Mouse (Mus musculus) forebrain, postnatal 0 days (tissue): ENCODE measurements around the gene Ifi202b. TPM values are rescaled to one million over a fixed set of nuclear protein-coding genes. Genes with fewer than 3 reads are reported as not detected.
"Not testable (repeated sequence)": the region's sequence is repeated elsewhere in the genome, so short reads cannot be mapped to it uniquely, and the experiment has no call there.

Experiments used
- ATAC-seq: fragments of 200-750 bp; cut with Nextera tagmentation; 2 replicates; pipeline ENCODE4 v1.8.0; 2017; ENCODE audit warnings: mild to moderate bottlenecking, moderate library complexity
- DNase-seq: peaks from one replicate; pipeline ENCODE4 v3.0.0-alpha.2; 2015
- H3K27ac ChIP-seq: fragments of 300-500 bp; sonication (generic); 2 replicates; pipeline ENCODE4 v1.5.1; 2014; ENCODE audit warnings: low read depth, mild to moderate bottlenecking, antibody characterized with exemption, low read length, moderate library complexity, mixed read lengths
- H3K27me3 ChIP-seq: fragments of 300-500 bp; sonication (generic); 2 replicates; pipeline ENCODE4 v1.6.1; 2014; ENCODE audit warnings: mild to moderate bottlenecking, low read length, mixed read lengths; ENCODE audit not compliant: insufficient read depth
- H3K36me3 ChIP-seq: fragments of 300-500 bp; sonication (generic); 2 replicates; pipeline ENCODE4 v1.6.1; 2014; ENCODE audit warnings: mild to moderate bottlenecking, moderate library complexity; ENCODE audit not compliant: insufficient read depth
- H3K4me1 ChIP-seq: fragments of 300-500 bp; sonication (generic); 2 replicates; pipeline ENCODE4 v1.6.1; 2014; ENCODE audit warnings: antibody characterized with exemption; ENCODE audit not compliant: insufficient read depth
- H3K4me2 ChIP-seq: fragments of 300-500 bp; sonication (generic); 2 replicates; pipeline ENCODE4 v1.6.1; 2014; ENCODE audit warnings: low read depth, mild to moderate bottlenecking, moderate library complexity
- H3K4me3 ChIP-seq: fragments of 300-500 bp; sonication (generic); 2 replicates; pipeline ENCODE4 v1.5.1; 2014; ENCODE audit warnings: low read depth, low read length, mixed read lengths
- H3K9ac ChIP-seq: fragments of 300-500 bp; sonication (generic); 2 replicates; pipeline ENCODE4 v1.6.1; 2014; ENCODE audit warnings: mild to moderate bottlenecking
- H3K9me3 ChIP-seq: fragments of 300-500 bp; sonication (generic); 2 replicates; pipeline ENCODE4 v1.6.1; 2016; ENCODE audit warnings: low read length
- CTCF ChIP-seq: sonication (generic); IDR thresholded peaks from 2 replicates; pipeline ENCODE4 v1.5.1; 2016; ENCODE audit warnings: antibody characterized with exemption, control low read depth, low read depth
- WGBS: fragments of 180-500 bp; shearing (Covaris S2); extraction: QIAGEN DNeasy Blood & Tissue Kit; methylation state at CpG from one replicate; pipeline ENCODE4 v1.1.7; 2014; 5-methylcytosine and 5-hydroxymethylcytosine counted together
- polyA plus RNA-seq: library from polyadenylated mRNA; unstranded; fragments of >200 nt; fragmentation: Nextera tagmentation; extraction: Ambion mirVana; gene quantifications from 2 replicates; pipeline ENCODE4 v1.2.1, GENCODE M21; 2015
- total RNA-seq: library from RNA; depleted of rRNA; stranded (reverse); fragments of >200 nt; gene quantifications from 2 replicates; pipeline ENCODE4 v1.2.3, GENCODE M21; 2014; rRNA removed

The Ifi202b gene
- total and polyA plus RNA-seq, 2 experiments from 2014 or later: not detected

GRCm38 (mm10) chr1:173919279-173919678 lies 63.3 kb downstream of the Ifi202b start:
- WGBS: 81% methylated on average over 2 of the region's 3 CpGs
- H3K36me3 ChIP-seq, H3K27me3 ChIP-seq, H3K27ac ChIP-seq, H3K4me2 ChIP-seq, H3K9me3 ChIP-seq, H3K4me3 ChIP-seq, H3K9ac ChIP-seq, H3K4me1 ChIP-seq, DNase-seq, ATAC-seq: not testable (repeated sequence)

GRCm38 (mm10) chr1:173914559-173914958 lies 68.0 kb downstream of the Ifi202b start:
- WGBS: 79% methylated on average over 2 of the region's 2 CpGs

GRCm38 (mm10) chr1:173913256-173913791 lies 69.2 kb downstream of the Ifi202b start:
- H3K9ac ChIP-seq, H3K36me3 ChIP-seq, H3K27ac ChIP-seq, ATAC-seq, H3K27me3 ChIP-seq, DNase-seq, H3K4me1 ChIP-seq, H3K9me3 ChIP-seq, H3K4me3 ChIP-seq, H3K4me2 ChIP-seq: not testable (repeated sequence)

More at GRCm38 (mm10) chr1:173914559-173914958, 68.0 kb downstream of the Ifi202b start:
- Histone ChIP-seq H3K4me3 (no peak overlapping the region), H3K4me1 (no peaks in the 10 kb centered on the region), H3K36me3 (no peaks in the 10 kb centered on the region), H3K4me2 (no peak overlapping the region), H3K27me3 (no peaks in the 10 kb centered on the region), H3K9ac (no peak overlapping the region), H3K9me3 (no peaks in the 10 kb centered on the region), H3K27ac (no peak overlapping the region)
- TF ChIP-seq CTCF: no peak
- no peak for DNase-seq
- no peak for ATAC-seq

Other genes starting within 250 kb of the Ifi202b start
- gene Ifi207, start 241.0 kb downstream of the Ifi202b start, total RNA-seq: 0.23 and 0.48 TPM in 2 replicates
- 0.43 and 0.47 TPM in 2 replicates for gene Ifi207, start 241.0 kb downstream of the Ifi202b start, polyA plus RNA-seq
- 1.0 and 1.4 TPM in 2 replicates for gene Ifi204, start 215.8 kb downstream of the Ifi202b start, total RNA-seq
- gene Ifi204, start 215.8 kb downstream of the Ifi202b start, polyA plus RNA-seq: 1.2 and 1.3 TPM in 2 replicates
- 0.43 TPM in 1 of 2 replicates, not detected in the other for gene Ifi211, start 69.7 kb downstream of the Ifi202b start, total RNA-seq
- 0.35 and 0.48 TPM in 2 replicates for gene Ifi211, start 69.7 kb downstream of the Ifi202b start, polyA plus RNA-seq
- 3.1 and 4.3 TPM in 2 replicates for gene Mndal, start 40.3 kb downstream of the Ifi202b start, total RNA-seq
- 4.8 and 5.9 TPM in 2 replicates for gene Mndal, start 40.3 kb downstream of the Ifi202b start, polyA plus RNA-seq
- gene Ifi203, start 40.1 kb downstream of the Ifi202b start, total RNA-seq: 1.6 and 3.4 TPM in 2 replicates
- gene Ifi203, start 40.1 kb downstream of the Ifi202b start, polyA plus RNA-seq: 2.3 and 2.9 TPM in 2 replicates
- 0.08 TPM in 1 of 2 replicates, not detected in the other for gene Ifi205, start 49.1 kb upstream of the Ifi202b start, total RNA-seq
- gene Ifi205, start 49.1 kb upstream of the Ifi202b start, polyA plus RNA-seq: not detected in 2 replicates
- gene Olfr433, start 58.0 kb upstream of the Ifi202b start, total RNA-seq: not detected in 2 replicates
- not detected in 2 replicates for gene Olfr433, start 58.0 kb upstream of the Ifi202b start, polyA plus RNA-seq
- not detected in 2 replicates for gene Olfr432, start 66.5 kb upstream of the Ifi202b start, total RNA-seq
- not detected in 2 replicates for gene Olfr432, start 66.5 kb upstream of the Ifi202b start, polyA plus RNA-seq
- not detected in 2 replicates for gene Olfr430, start 83.9 kb upstream of the Ifi202b start, total RNA-seq
- not detected in 2 replicates for gene Olfr430, start 83.9 kb upstream of the Ifi202b start, polyA plus RNA-seq
- not detected in 2 replicates for gene Olfr429, start 101.6 kb upstream of the Ifi202b start, total RNA-seq
- not detected in 2 replicates for gene Olfr429, start 101.6 kb upstream of the Ifi202b start, polyA plus RNA-seq
- not detected in 2 replicates for gene Olfr427, start 114.1 kb upstream of the Ifi202b start, total RNA-seq
- not detected in 2 replicates for gene Olfr427, start 114.1 kb upstream of the Ifi202b start, polyA plus RNA-seq
- not detected in 2 replicates for gene Olfr231, start 138.4 kb upstream of the Ifi202b start, total RNA-seq
- not detected in 2 replicates for gene Olfr231, start 138.4 kb upstream of the Ifi202b start, polyA plus RNA-seq
- not detected in 2 replicates for gene Olfr424, start 148.8 kb upstream of the Ifi202b start, total RNA-seq
- gene Olfr424, start 148.8 kb upstream of the Ifi202b start, polyA plus RNA-seq: not detected in 2 replicates
- not detected in 2 replicates for gene Olfr420, start 172.9 kb upstream of the Ifi202b start, total RNA-seq
- gene Olfr420, start 172.9 kb upstream of the Ifi202b start, polyA plus RNA-seq: not detected in 2 replicates
- 0.08 and 0.14 TPM in 2 replicates for gene Spta1, start 190.0 kb upstream of the Ifi202b start, total RNA-seq
- gene Spta1, start 190.0 kb upstream of the Ifi202b start, polyA plus RNA-seq: 0.02 and 0.03 TPM in 2 replicates